Comparison of ENCODE assay signal across 19 mouse cellular contexts in the genomic region with DNA sequence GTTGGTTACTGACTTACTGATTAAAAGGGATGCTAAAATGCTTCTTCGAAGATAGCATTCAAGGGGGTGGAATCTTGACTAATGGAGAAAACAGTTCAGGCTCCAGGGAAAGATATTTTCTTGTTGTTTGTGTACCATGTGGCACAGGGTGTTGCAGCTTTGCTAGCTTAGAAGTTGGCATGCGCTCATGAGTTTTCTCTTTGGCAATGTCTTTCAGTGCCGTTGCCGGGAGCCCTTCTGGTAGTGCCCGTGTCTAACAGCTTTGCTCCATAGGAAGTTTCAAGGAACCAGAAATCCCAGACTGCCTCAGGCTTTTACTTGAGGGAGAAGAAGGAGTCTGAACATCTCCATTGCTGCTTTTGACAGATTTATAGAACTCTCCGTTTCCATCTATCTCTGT. TPM values are rescaled to one million over a fixed set of nuclear protein-coding genes. Genes with fewer than 3 reads are reported as not detected.
DNase-seq lines count a peak whose midpoint lies in the region; ATAC-seq and TF ChIP-seq lines count a peak whose summit lies in the region.
"Had no signal": no experiment of that assay in that cellular context is flagged by ENCODE, and none has a peak within 500 bp of the region (broad histone marks: within the 10 kb centered on the region; RNA-seq: fewer than 3 reads in every experiment).

No protein-coding gene starts in this region.

- peaks cover 6% of the 10 kb centered on the region for H3K36me3 ChIP-seq in forebrain, embryonic 16.5 days (ENCODE audit: control insufficient read depth, insufficient read depth)
- no peaks in the 10 kb centered on the region; the same call in 1 of the 2 replicates for H3K36me3 ChIP-seq in forebrain, embryonic 11.5 days (ENCODE audit: control insufficient read depth, insufficient read depth, low read length)
- peaks cover 20% of the 10 kb centered on the region for H3K36me3 ChIP-seq in liver, postnatal 0 days (replicated peaks; ENCODE audit: insufficient read depth, low read length)
- H3K36me3 ChIP-seq in liver, embryonic 12.5 days, result peaks cover 31% of the 10 kb centered on the region
- H3K36me3 ChIP-seq: stomach, embryonic 15.5 days had no signal

- no peak overlapping the region; the same call in 1 of the 2 replicates for H3K9ac ChIP-seq in forebrain, embryonic 16.5 days (replicated peaks; ENCODE audit: low read depth, low read length)
- H3K9ac ChIP-seq in forebrain, embryonic 11.5 days (ENCODE audit: low read length), result no peak overlapping the region
- no peak overlapping the region for H3K9ac ChIP-seq in liver, postnatal 0 days (replicated peaks)
- H3K9ac ChIP-seq in liver, embryonic 12.5 days, result no peak overlapping the region
- H3K9ac ChIP-seq: hindbrain, embryonic 13.5 days; liver, embryonic 14.5 days; neural tube, embryonic 13.5 days; stomach, embryonic 15.5 days had no signal

- no peaks in the 10 kb centered on the region for H3K27me3 ChIP-seq in forebrain, embryonic 16.5 days (replicated peaks; ENCODE audit: control insufficient read depth, insufficient read depth, low read length)
- H3K27me3 ChIP-seq in forebrain, embryonic 11.5 days (ENCODE audit: control insufficient read depth, insufficient read depth, low read length), result no peaks in the 10 kb centered on the region
- no peaks in the 10 kb centered on the region for H3K27me3 ChIP-seq in liver, postnatal 0 days (ENCODE audit: insufficient read depth, low read length)
- no peaks in the 10 kb centered on the region for H3K27me3 ChIP-seq in liver, embryonic 12.5 days (replicated peaks)
- H3K27me3 ChIP-seq: hindbrain, embryonic 13.5 days; neural tube, embryonic 13.5 days; stomach, embryonic 15.5 days had no signal

- peaks cover 24% of the 10 kb centered on the region for H3K4me1 ChIP-seq in forebrain, embryonic 16.5 days (replicated peaks; ENCODE audit: control insufficient read depth, insufficient read depth, low read length)
- H3K4me1 ChIP-seq in forebrain, embryonic 11.5 days (replicated peaks; ENCODE audit: control insufficient read depth, insufficient read depth, low read length), result peaks cover 7% of the 10 kb centered on the region
- peaks cover 7% of the 10 kb centered on the region; the same call in 1 of the 2 replicates for H3K4me1 ChIP-seq in liver, postnatal 0 days (ENCODE audit: insufficient read depth)
- H3K4me1 ChIP-seq in liver, embryonic 12.5 days, result peaks cover 50% of the 10 kb centered on the region

- no peak overlapping the region for H3K27ac ChIP-seq in forebrain, embryonic 16.5 days (ENCODE audit: low read length)
- no peak overlapping the region for H3K27ac ChIP-seq in forebrain, embryonic 11.5 days (ENCODE audit: low read depth, low read length)
- peak overlapping the region; percentile 55; the same call in 1 of the 2 replicates for H3K27ac ChIP-seq in liver, postnatal 0 days (ENCODE audit: low read depth)
- no peak overlapping the region for H3K27ac ChIP-seq in liver, embryonic 12.5 days
- H3K27ac ChIP-seq: heart, embryonic 10.5 days; hindbrain, embryonic 13.5 days; liver, embryonic 14.5 days; neural tube, embryonic 13.5 days; stomach, embryonic 15.5 days had no signal

- no peak for TF ChIP-seq EP300 in liver, postnatal 0 days (IDR thresholded peaks at IDR 0.05; ENCODE audit: low read depth)

- DNase-seq in adrenal gland, adult 2 months, result peak; percentile 21
- DNase-seq in adrenal gland, postnatal 36 days, result no peak
- no peak for DNase-seq in forebrain, embryonic 11.5 days (ENCODE audit: low spot score)
- DNase-seq in liver, postnatal 0 days, result no peak
- DNase-seq in layer of hippocampus, postnatal 10 days (ENCODE audit: low spot score in 2 of 2), result peak; percentile 23 to 27
- DNase-seq in Muller cell, postnatal 12 days (ENCODE audit: inconsistent ontology term), result no peak
- DNase-seq: kidney, postnatal 25 days; spleen, adult 18-20 months had no signal

- H3K9me3 ChIP-seq in forebrain, embryonic 16.5 days (ENCODE audit: control insufficient read depth, low read length), result no peaks in the 10 kb centered on the region
- no peaks in the 10 kb centered on the region for H3K9me3 ChIP-seq in forebrain, embryonic 11.5 days (ENCODE audit: control insufficient read depth, low read length)
- H3K9me3 ChIP-seq in liver, postnatal 0 days (ENCODE audit: low read length), result no peaks in the 10 kb centered on the region
- no peaks in the 10 kb centered on the region for H3K9me3 ChIP-seq in liver, embryonic 12.5 days (replicated peaks)
- H3K9me3 ChIP-seq: heart, embryonic 10.5 days; hindbrain, embryonic 13.5 days; neural tube, embryonic 13.5 days; stomach, embryonic 15.5 days had no signal

- 68% methylated on average over 6 of the region's 6 CpGs for WGBS in forebrain, embryonic 16.5 days
- 92% methylated on average over 6 of the region's 6 CpGs for WGBS in forebrain, embryonic 11.5 days
- 85% methylated on average over 6 of the region's 6 CpGs for WGBS in liver, postnatal 0 days (ENCODE audit: insufficient replicate concordance)
- WGBS in liver, embryonic 12.5 days (ENCODE audit: insufficient replicate concordance), result 82% methylated on average over 6 of the region's 6 CpGs

- H3K4me2 ChIP-seq in forebrain, embryonic 16.5 days (ENCODE audit: low read length), result 0 out of 2 replicates have a peak overlapping the region, but pooled peaks have one; percentile 12
- no peak overlapping the region for H3K4me2 ChIP-seq in forebrain, embryonic 11.5 days (ENCODE audit: low read depth, low read length, severe bottlenecking)
- H3K4me2 ChIP-seq in liver, postnatal 0 days (ENCODE audit: low read depth, low read length), result peak overlapping the region; percentile 83
- no peak overlapping the region for H3K4me2 ChIP-seq in liver, embryonic 12.5 days
- H3K4me2 ChIP-seq: hindbrain, embryonic 13.5 days; midbrain, embryonic 11.5 days; neural tube, embryonic 13.5 days; stomach, embryonic 15.5 days had no signal

- no peak for ATAC-seq in forebrain, embryonic 16.5 days
- no peak for ATAC-seq in forebrain, embryonic 11.5 days (replicated peaks; ENCODE audit: low FRiP score)
- ATAC-seq in liver, postnatal 0 days, result no peak
- no peak for ATAC-seq in liver, embryonic 12.5 days
- ATAC-seq: activated CD4-positive, CD25-positive, alpha-beta regulatory T cell, adult 4 months; CD4-positive, CD25-positive, alpha-beta regulatory T cell, adult 4 months had no signal

- no peak overlapping the region for H3K4me3 ChIP-seq in forebrain, embryonic 16.5 days (replicated peaks; ENCODE audit: low read length)
- no peak overlapping the region for H3K4me3 ChIP-seq in forebrain, embryonic 11.5 days (ENCODE audit: low read depth, low read length)
- H3K4me3 ChIP-seq in liver, postnatal 0 days (ENCODE audit: low read depth, low read length), result no peak overlapping the region
- H3K4me3 ChIP-seq in liver, embryonic 12.5 days, result no peak overlapping the region
- H3K4me3 ChIP-seq: heart, embryonic 10.5 days; neural tube, embryonic 13.5 days; stomach, embryonic 15.5 days had no signal

- no peak for TF ChIP-seq CTCF in liver, postnatal 0 days (IDR thresholded peaks at IDR 0.05; ENCODE audit: low read depth)

RNA-seq across cellular contexts. Expression of gene Crls1, which starts 2.7 kb away (rescaled TPM):
- 100 to 1,000 TPM; 106 to 129 TPM for total RNA-seq in adrenal gland, adult 2 months (2021)
- 142 and 210 TPM in 2 replicates for polyA plus RNA-seq in adrenal gland, adult 2 months (2012; rRNA removed)
- 100 to 1,000 TPM; 103 to 125 TPM for total RNA-seq in adrenal gland, postnatal 36 days (2021)
- polyA plus RNA-seq in forebrain, embryonic 16.5 days (2015; fragmentation: Nextera tagmentation; extraction: Ambion mirVana), result 7.2 and 9.2 TPM in 2 replicates
- 26.9 and 29.7 TPM in 2 replicates for polyA plus RNA-seq in forebrain, embryonic 11.5 days (2014; fragmentation: Nextera tagmentation; extraction: Ambion mirVana)
- 18.9 and 20.4 TPM in 2 replicates for polyA plus RNA-seq in liver, postnatal 0 days (2015; fragmentation: Nextera tagmentation; extraction: Ambion mirVana)
- polyA plus RNA-seq in liver, embryonic 12.5 days (2016; fragmentation: Nextera tagmentation; extraction: Ambion mirVana), result 21.9 and 23.4 TPM in 2 replicates
- total RNA-seq in layer of hippocampus, postnatal 10 days (2021), result 10 to 100 TPM; 35.5 to 36.8 TPM

RNA-seq across cellular contexts. Expression of gene Lrrn4, which starts 31.6 kb away (rescaled TPM):
- total RNA-seq in adrenal gland, adult 2 months (2021), result 1 to 10 TPM; 4.4 to 5.1 TPM
- polyA plus RNA-seq in adrenal gland, adult 2 months (2012; rRNA removed), result 8.4 and 10.1 TPM in 2 replicates
- 1 to 10 TPM; 3.2 to 3.8 TPM for total RNA-seq in adrenal gland, postnatal 36 days (2021)
- polyA plus RNA-seq in forebrain, embryonic 16.5 days (2015; fragmentation: Nextera tagmentation; extraction: Ambion mirVana), result 0.22 and 0.25 TPM in 2 replicates
- 0.24 and 0.44 TPM in 2 replicates for polyA plus RNA-seq in forebrain, embryonic 11.5 days (2014; fragmentation: Nextera tagmentation; extraction: Ambion mirVana)
- polyA plus RNA-seq in liver, postnatal 0 days (2015; fragmentation: Nextera tagmentation; extraction: Ambion mirVana), result 0.97 and 1.2 TPM in 2 replicates
- 1.8 and 2.1 TPM in 2 replicates for polyA plus RNA-seq in liver, embryonic 12.5 days (2016; fragmentation: Nextera tagmentation; extraction: Ambion mirVana)
- 1 to 10 TPM; 1.2 TPM for total RNA-seq in layer of hippocampus, postnatal 10 days (2021)
- total RNA-seq: gastrocnemius, adult 18-20 months had no signal
- polyA plus RNA-seq: hindbrain, embryonic 13.5 days had no signal

RNA-seq across cellular contexts. Expression of gene Mcm8, which starts 33.2 kb away (rescaled TPM):
- 1 to 10 TPM; 2.8 to 3.5 TPM for total RNA-seq in adrenal gland, adult 2 months (2021)
- 1.2 and 1.4 TPM in 2 replicates for polyA plus RNA-seq in adrenal gland, adult 2 months (2012; rRNA removed)
- 1 to 10 TPM; 3.4 to 4.7 TPM for total RNA-seq in adrenal gland, postnatal 36 days (2021)
- polyA plus RNA-seq in forebrain, embryonic 16.5 days (2015; fragmentation: Nextera tagmentation; extraction: Ambion mirVana), result 8.8 and 9.2 TPM in 2 replicates
- 28.6 and 32.4 TPM in 2 replicates for polyA plus RNA-seq in forebrain, embryonic 11.5 days (2014; fragmentation: Nextera tagmentation; extraction: Ambion mirVana)
- 2.1 and 2.9 TPM in 2 replicates for polyA plus RNA-seq in liver, postnatal 0 days (2015; fragmentation: Nextera tagmentation; extraction: Ambion mirVana)
- polyA plus RNA-seq in liver, embryonic 12.5 days (2016; fragmentation: Nextera tagmentation; extraction: Ambion mirVana), result 11.8 and 13.0 TPM in 2 replicates
- 1 to 10 TPM; 4.2 to 5.4 TPM for total RNA-seq in layer of hippocampus, postnatal 10 days (2021)

RNA-seq across cellular contexts. Expression of gene Trmt6, which starts 33.3 kb away (rescaled TPM):
- total RNA-seq in adrenal gland, adult 2 months (2021), result 10 to 100 TPM; 16.8 to 20.6 TPM
- polyA plus RNA-seq in adrenal gland, adult 2 months (2012; rRNA removed), result 1.2 and 1.3 TPM in 2 replicates
- 10 to 100 TPM; 19.1 to 26.0 TPM for total RNA-seq in adrenal gland, postnatal 36 days (2021)
- polyA plus RNA-seq in forebrain, embryonic 16.5 days (2015; fragmentation: Nextera tagmentation; extraction: Ambion mirVana), result 28.4 TPM in 2 replicates
- 37.4 and 37.9 TPM in 2 replicates for polyA plus RNA-seq in forebrain, embryonic 11.5 days (2014; fragmentation: Nextera tagmentation; extraction: Ambion mirVana)
- 17.3 TPM in 2 replicates for polyA plus RNA-seq in liver, postnatal 0 days (2015; fragmentation: Nextera tagmentation; extraction: Ambion mirVana)
- 25.0 and 30.7 TPM in 2 replicates for polyA plus RNA-seq in liver, embryonic 12.5 days (2016; fragmentation: Nextera tagmentation; extraction: Ambion mirVana)
- total RNA-seq in layer of hippocampus, postnatal 10 days (2021), result 10 to 100 TPM; 27.5 to 29.9 TPM

Comparison
In these comparisons a context has a peak if more than half of its experiments do, and no peak if none do; other contexts are left out.
1. DNase-seq: peak in adrenal gland, adult 2 months (single experiment) and layer of hippocampus, postnatal 10 days (2 of 2); none in adrenal gland, postnatal 36 days (0 of 2), forebrain, embryonic 11.5 days (single experiment), liver, postnatal 0 days (single experiment) and Muller cell, postnatal 12 days (single experiment).
2. H3K4me2 ChIP-seq: peak in forebrain, embryonic 16.5 days (single experiment) and liver, postnatal 0 days (single experiment); none in forebrain, embryonic 11.5 days (single experiment) and liver, embryonic 12.5 days (single experiment).